Mouse (Mus musculus) limb, embryonic 14.5 days (tissue): ENCODE measurements at regions not wholly inside any gene's neighbourhood (a gene's known extent, or its start where the extent isn't known, plus 50 kb on each side); places are given as distances from the start of the nearest gene placed in this dataset.

Source experiments
- ATAC-seq: fragments of 200-750 bp; cut with Nextera tagmentation; 2 replicates; pipeline ENCODE4 v1.8.0; 2017; ENCODE audit warnings: low read depth, moderate number of reproducible peaks, moderate TSS enrichment; ENCODE audit not compliant: low FRiP score
- DNase-seq: peaks from one replicate; pipeline ENCODE4 v3.0.0-alpha.2; 2015; ENCODE audit warnings: low spot score
- H3K27ac ChIP-seq: fragments of 300-500 bp; sonication (generic); replicated peaks from 2 replicates; pipeline ENCODE4 v1.5.1; 2014; ENCODE audit warnings: low read depth, mild to moderate bottlenecking, low read length, moderate library complexity, mixed read lengths
- H3K27me3 ChIP-seq: fragments of 300-500 bp; sonication (generic); 2 replicates; pipeline ENCODE4 v1.6.1; 2014; ENCODE audit warnings: low read length, mixed read lengths; ENCODE audit not compliant: control insufficient read depth, insufficient read depth
- H3K36me3 ChIP-seq: fragments of 300-500 bp; sonication (generic); 2 replicates; pipeline ENCODE4 v1.6.1; 2014; ENCODE audit warnings: mild to moderate bottlenecking, low read length, moderate library complexity, mixed read lengths; ENCODE audit not compliant: control insufficient read depth, insufficient read depth
- H3K4me1 ChIP-seq: fragments of 300-500 bp; sonication (generic); 2 replicates; pipeline ENCODE4 v1.6.1; 2014; ENCODE audit warnings: antibody characterized with exemption, low read length, mixed read lengths; ENCODE audit not compliant: control insufficient read depth, insufficient read depth
- H3K4me2 ChIP-seq: fragments of 300-500 bp; sonication (generic); replicated peaks from 2 replicates; pipeline ENCODE4 v1.6.1; 2014; ENCODE audit warnings: low read depth, mild to moderate bottlenecking, low read length, moderate library complexity; ENCODE audit not compliant: severe bottlenecking
- H3K4me3 ChIP-seq: fragments of 300-500 bp; sonication (generic); replicated peaks from 2 replicates; pipeline ENCODE4 v1.5.1; 2014; ENCODE audit warnings: low read length
- H3K9ac ChIP-seq: fragments of 300-500 bp; sonication (generic); 2 replicates; pipeline ENCODE4 v1.6.1; 2014; ENCODE audit warnings: mild to moderate bottlenecking, low read depth, low read length, moderate library complexity; ENCODE audit not compliant: severe bottlenecking
- H3K9me3 ChIP-seq: fragments of 300-500 bp; sonication (generic); 2 replicates; pipeline ENCODE4 v1.6.1; 2016; ENCODE audit warnings: low read length; ENCODE audit not compliant: control insufficient read depth
- POLR2A ChIP-seq: fragments of 200-500 bp; IDR thresholded peaks from 2 replicates; pipeline ENCODE4 v1.8.0; 2012; ENCODE audit warnings: inconsistent platforms, mild to moderate bottlenecking, moderate library complexity, borderline replicate concordance; ENCODE audit not compliant: insufficient read depth, insufficient read length; ENCODE audit errors: extremely low read depth
- WGBS: fragments of 180-500 bp; shearing (Covaris S2); extraction: QIAGEN DNeasy Blood & Tissue Kit; methylation state at CpG from one replicate; pipeline ENCODE4 v1.1.7; 2014; 5-methylcytosine and 5-hydroxymethylcytosine counted together

- WGBS: 95% methylated on average over 1 of the region's 1 CpGs
- Histone ChIP-seq H3K27ac (no peak overlapping the region), H3K4me1 (peaks cover 6% of the 10 kb centered on the region; the same call in 1 of the 2 replicates), H3K9ac (no peak overlapping the region), H3K4me3 (no peak overlapping the region), H3K27me3 (no peaks in the 10 kb centered on the region), H3K4me2 (no peak overlapping the region), H3K9me3 (no peaks in the 10 kb centered on the region), H3K36me3 (no peaks in the 10 kb centered on the region)
- DNase-seq (no peak), ATAC-seq (no peak)
- no peak for TF ChIP-seq POLR2A
These were observed 82.4 kb downstream of the Gm5294 start for GRCm38 (mm10) chr5:138902316-138902715.

GRCm38 (mm10) chr5:138911769-138912710 is 85.1 kb downstream of the Pdgfa start:
- Histone ChIP-seq H3K4me2 (no peak overlapping the region), H3K36me3 (no peaks in the 10 kb centered on the region), H3K4me3 (no peak overlapping the region), H3K27me3 (no peaks in the 10 kb centered on the region), H3K27ac (no peak overlapping the region), H3K4me1 (peaks cover 9% of the 10 kb centered on the region; the same call in 1 of the 2 replicates), H3K9me3 (no peaks in the 10 kb centered on the region), H3K9ac (no peak overlapping the region)
- TF ChIP-seq POLR2A: no peak
- DNase-seq (no peak), ATAC-seq (peak; percentile 57; the same call in 1 of the 2 replicates)
- 44% methylated on average over 7 of the region's 7 CpGs for WGBS

GRCm38 (mm10) chr5:138912711-138913105 is 84.5 kb downstream of the Pdgfa start:
- ATAC-seq (no peak), DNase-seq (no peak)
- H3K4me3 ChIP-seq: no peak overlapping the region
- peaks cover 9% of the 10 kb centered on the region; the same call in 1 of the 2 replicates for H3K4me1 ChIP-seq
- H3K27ac ChIP-seq: no peak overlapping the region
- H3K4me2 ChIP-seq: no peak overlapping the region
- no peaks in the 10 kb centered on the region for H3K9me3 ChIP-seq
- TF ChIP-seq POLR2A: no peak
- no peak overlapping the region for H3K9ac ChIP-seq
- H3K36me3 ChIP-seq: no peaks in the 10 kb centered on the region
- H3K27me3 ChIP-seq: no peaks in the 10 kb centered on the region
- 69% methylated on average over 7 of the region's 7 CpGs for WGBS

- DNase-seq: no peak
- Histone ChIP-seq H3K27me3 (no peaks in the 10 kb centered on the region), H3K27ac (no peak overlapping the region), H3K4me3 (no peak overlapping the region), H3K4me1 (peaks cover 9% of the 10 kb centered on the region; the same call in 1 of the 2 replicates), H3K4me2 (no peak overlapping the region), H3K9me3 (no peaks in the 10 kb centered on the region), H3K36me3 (no peaks in the 10 kb centered on the region), H3K9ac (no peak overlapping the region)
- WGBS: 16% methylated on average over 5 of the region's 5 CpGs
- no peak for ATAC-seq
- TF ChIP-seq POLR2A: no peak
These were observed 82.1 kb downstream of the Pdgfa start for GRCm38 (mm10) chr5:138915068-138915467.

- TF ChIP-seq POLR2A: no peak
- ATAC-seq: no peak
- H3K4me2 ChIP-seq: no peak overlapping the region
- 82% methylated on average over 4 of the region's 4 CpGs for WGBS
- no peaks in the 10 kb centered on the region for H3K9me3 ChIP-seq
- H3K9ac ChIP-seq: no peak overlapping the region
- no peak overlapping the region for H3K27ac ChIP-seq
- H3K4me3 ChIP-seq: no peak overlapping the region
- H3K27me3 ChIP-seq: no peaks in the 10 kb centered on the region
- H3K36me3 ChIP-seq: no peaks in the 10 kb centered on the region
- DNase-seq: no peak
- H3K4me1 ChIP-seq: peaks cover 10% of the 10 kb centered on the region; the same call in 1 of the 2 replicates
These were observed 81.7 kb downstream of the Pdgfa start for GRCm38 (mm10) chr5:138915496-138915895.
